Mouse (Mus musculus) heart, embryonic 16.5 days (tissue): ENCODE results near the gene Mab21l1. TPM values are rescaled to one million over a fixed set of nuclear protein-coding genes. Genes with fewer than 3 reads are reported as not detected.

Experiments used
- ATAC-seq: fragments of 200-750 bp; cut with Nextera tagmentation; replicated peaks from 2 replicates; pipeline ENCODE4 v1.8.0; 2017; ENCODE audit warnings: moderate number of reproducible peaks; ENCODE audit not compliant: insufficient read depth, low FRiP score; ENCODE audit errors: extremely low read depth
- H3K27ac ChIP-seq: fragments of 300-500 bp; sonication (generic); 2 replicates; pipeline ENCODE4 v1.5.1; 2014; ENCODE audit warnings: mild to moderate bottlenecking, low read length, control low read depth, moderate library complexity
- H3K27me3 ChIP-seq: fragments of 300-500 bp; sonication (generic); 2 replicates; pipeline ENCODE4 v1.6.1; 2014; ENCODE audit warnings: low read length, mixed read lengths; ENCODE audit not compliant: control insufficient read depth, insufficient read depth
- H3K36me3 ChIP-seq: fragments of 300-500 bp; sonication (generic); 2 replicates; pipeline ENCODE4 v1.6.1; 2014; ENCODE audit not compliant: control insufficient read depth, insufficient read depth
- H3K4me1 ChIP-seq: fragments of 300-500 bp; sonication (generic); 2 replicates; pipeline ENCODE4 v1.6.1; 2014; ENCODE audit warnings: low read length, mixed read lengths; ENCODE audit not compliant: control insufficient read depth, insufficient read depth
- H3K4me2 ChIP-seq: fragments of 300-500 bp; sonication (generic); 2 replicates; pipeline ENCODE4 v1.6.1; 2014; ENCODE audit warnings: low read depth, mild to moderate bottlenecking, control low read depth, low read length
- H3K4me3 ChIP-seq: fragments of 300-500 bp; sonication (generic); 2 replicates; pipeline ENCODE4 v1.5.1; 2014; ENCODE audit warnings: mild to moderate bottlenecking, control low read depth, low read length
- H3K9ac ChIP-seq: fragments of 300-500 bp; sonication (generic); 2 replicates; pipeline ENCODE4 v1.6.1; 2014; ENCODE audit warnings: low read length, control low read depth
- H3K9me3 ChIP-seq: fragments of 300-500 bp; sonication (generic); replicated peaks from 2 replicates; pipeline ENCODE4 v1.6.1; 2016; ENCODE audit warnings: low read length; ENCODE audit not compliant: control insufficient read depth
- WGBS: fragments of 180-500 bp; shearing (Covaris S2); extraction: QIAGEN DNeasy Blood & Tissue Kit; methylation state at CpG from one replicate; pipeline ENCODE4 v1.1.7; 2014; 5-methylcytosine and 5-hydroxymethylcytosine counted together
- polyA plus RNA-seq: library from polyadenylated mRNA; unstranded; fragments of >200 nt; fragmentation: Nextera tagmentation; extraction: Ambion mirVana; gene quantifications from 2 replicates; pipeline ENCODE4 v1.2.1, GENCODE M21; 2015

The Mab21l1 gene
- 0.46 and 0.67 TPM in 2 replicates for polyA plus RNA-seq

GRCm38 (mm10) chr3:55782056-55782687, at the start of gene Mab21l1:
Gene Mab21l1 (plus strand): TSS chr3:55782510.
- Histone ChIP-seq H3K4me1 (peaks cover 5% of the 10 kb centered on the region), H3K4me3 (peak within 1 kb of the TSS; percentile 49), H3K9ac (0 out of 2 replicates have a peak within 1 kb of the TSS, but pooled peaks have one; percentile 9), H3K27ac (no peak within 1 kb of the TSS), H3K9me3 (no peaks in the 10 kb centered on the region), H3K4me2 (peak within 1 kb of the TSS; percentile 63), H3K27me3 (peaks cover 52% of the 10 kb centered on the region), H3K36me3 (no peaks in the 10 kb centered on the region)
- WGBS = 19% methylated on average over 16 of the region's 16 CpGs
- no peak for ATAC-seq

DNA sequence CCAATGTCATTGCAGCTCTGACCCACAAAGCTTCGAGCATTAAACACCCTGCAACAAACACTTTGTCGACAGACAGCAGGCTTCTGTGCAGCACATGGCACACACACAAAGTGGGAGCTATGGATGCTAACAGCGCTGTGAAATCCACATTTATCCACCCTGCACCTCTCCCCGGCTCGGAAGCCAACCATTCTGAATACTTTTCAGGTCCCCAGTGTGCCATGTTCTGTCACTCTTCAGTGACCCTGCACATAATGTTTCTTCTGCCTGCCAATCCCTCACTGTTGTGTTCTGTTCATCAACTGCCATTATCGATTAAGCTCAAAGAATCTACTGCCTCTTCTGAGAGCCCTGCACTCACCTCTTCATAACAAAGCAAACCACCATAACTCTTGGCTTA, 48.6 kb upstream of the Mab21l1 start:
- no peaks in the 10 kb centered on the region for H3K36me3 ChIP-seq
- no peak for ATAC-seq
- WGBS = 76% methylated on average over 6 of the region's 6 CpGs
- no peaks in the 10 kb centered on the region for H3K4me1 ChIP-seq
- H3K4me3 ChIP-seq = no peak overlapping the region
- no peak overlapping the region for H3K27ac ChIP-seq
- H3K9me3 ChIP-seq = no peaks in the 10 kb centered on the region
- no peak overlapping the region for H3K9ac ChIP-seq
- H3K4me2 ChIP-seq = no peak overlapping the region
- no peaks in the 10 kb centered on the region for H3K27me3 ChIP-seq

GRCm38 (mm10) chr3:55741428-55741827, 40.9 kb upstream of the Mab21l1 start:
- 73% methylated on average over 6 of the region's 6 CpGs for WGBS
- no peak for ATAC-seq
- H3K9ac ChIP-seq = no peak overlapping the region

DNA sequence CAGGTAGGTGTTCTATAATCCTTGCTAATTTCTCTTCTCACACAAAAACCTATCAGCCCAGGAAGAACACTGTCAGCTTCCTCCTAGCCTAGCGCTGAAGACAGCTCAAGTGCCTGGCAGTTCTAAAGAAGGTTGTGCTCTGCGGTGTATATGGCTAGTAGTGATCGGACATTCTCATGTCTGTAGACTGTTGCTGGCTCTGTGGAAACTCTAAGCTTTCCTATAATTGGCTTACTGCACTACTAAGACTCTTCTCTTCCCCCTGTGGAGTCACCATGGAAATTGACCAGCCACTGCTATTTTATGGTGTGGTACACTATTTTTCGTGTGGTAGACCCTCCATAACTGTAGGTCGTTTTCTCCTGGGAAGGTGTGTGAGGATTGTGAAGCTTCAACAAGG, 40.1 kb upstream of the Mab21l1 start:
- H3K4me2 ChIP-seq = no peak overlapping the region
- WGBS = 72% methylated on average over 5 of the region's 5 CpGs
- no peak overlapping the region for H3K9ac ChIP-seq
- H3K36me3 ChIP-seq = no peaks in the 10 kb centered on the region
- H3K27me3 ChIP-seq = no peaks in the 10 kb centered on the region
- H3K27ac ChIP-seq = no peak overlapping the region
- H3K4me1 ChIP-seq = no peaks in the 10 kb centered on the region
- H3K9me3 ChIP-seq = no peaks in the 10 kb centered on the region
- H3K4me3 ChIP-seq = no peak overlapping the region
- no peak for ATAC-seq

More at GRCm38 (mm10) chr3:55741428-55741827, 40.9 kb upstream of the Mab21l1 start:
- H3K9me3 ChIP-seq = no peaks in the 10 kb centered on the region
- H3K27ac ChIP-seq = no peak overlapping the region
- H3K4me1 ChIP-seq = no peaks in the 10 kb centered on the region
- H3K36me3 ChIP-seq = no peaks in the 10 kb centered on the region
- no peak overlapping the region for H3K4me2 ChIP-seq
- H3K27me3 ChIP-seq = no peaks in the 10 kb centered on the region
- H3K4me3 ChIP-seq = no peak overlapping the region

DNA sequence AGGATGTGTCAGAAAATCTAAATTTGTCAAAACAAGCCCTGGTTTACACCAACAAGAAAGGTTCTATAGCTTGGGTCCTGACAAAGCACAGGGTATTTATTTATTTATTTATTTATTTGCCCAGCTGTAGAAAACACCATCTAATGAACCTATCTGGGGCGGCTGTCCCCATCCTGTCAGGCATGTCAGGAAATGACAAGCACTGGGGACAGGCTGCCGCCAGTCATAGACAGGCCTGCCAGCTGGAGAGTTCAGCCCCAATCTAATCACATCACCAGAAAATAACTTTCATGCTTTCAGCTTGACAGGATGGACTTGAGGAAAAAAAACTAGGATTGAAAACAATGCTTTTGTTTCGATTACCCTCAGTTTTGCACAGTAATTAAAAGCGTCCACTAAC, 39.7 kb upstream of the Mab21l1 start:
- H3K4me2 ChIP-seq = no peak overlapping the region
- H3K27ac ChIP-seq = no peak overlapping the region
- no peak overlapping the region for H3K4me3 ChIP-seq
- H3K4me1 ChIP-seq = no peaks in the 10 kb centered on the region
- H3K36me3 ChIP-seq = no peaks in the 10 kb centered on the region
- no peaks in the 10 kb centered on the region for H3K9me3 ChIP-seq
- H3K27me3 ChIP-seq = no peaks in the 10 kb centered on the region
- WGBS = 56% methylated on average over 4 of the region's 4 CpGs
- no peak overlapping the region for H3K9ac ChIP-seq
- ATAC-seq = no peak

GRCm38 (mm10) chr3:55743885-55744284, 38.4 kb upstream of the Mab21l1 start:
- 72% methylated on average over 5 of the region's 5 CpGs for WGBS
- no peaks in the 10 kb centered on the region for H3K36me3 ChIP-seq
- H3K4me2 ChIP-seq = no peak overlapping the region
- no peaks in the 10 kb centered on the region for H3K4me1 ChIP-seq
- no peak overlapping the region for H3K27ac ChIP-seq
- H3K27me3 ChIP-seq = no peaks in the 10 kb centered on the region
- ATAC-seq = no peak
- H3K4me3 ChIP-seq = no peak overlapping the region
- H3K9me3 ChIP-seq = no peaks in the 10 kb centered on the region
- no peak overlapping the region for H3K9ac ChIP-seq

DNA sequence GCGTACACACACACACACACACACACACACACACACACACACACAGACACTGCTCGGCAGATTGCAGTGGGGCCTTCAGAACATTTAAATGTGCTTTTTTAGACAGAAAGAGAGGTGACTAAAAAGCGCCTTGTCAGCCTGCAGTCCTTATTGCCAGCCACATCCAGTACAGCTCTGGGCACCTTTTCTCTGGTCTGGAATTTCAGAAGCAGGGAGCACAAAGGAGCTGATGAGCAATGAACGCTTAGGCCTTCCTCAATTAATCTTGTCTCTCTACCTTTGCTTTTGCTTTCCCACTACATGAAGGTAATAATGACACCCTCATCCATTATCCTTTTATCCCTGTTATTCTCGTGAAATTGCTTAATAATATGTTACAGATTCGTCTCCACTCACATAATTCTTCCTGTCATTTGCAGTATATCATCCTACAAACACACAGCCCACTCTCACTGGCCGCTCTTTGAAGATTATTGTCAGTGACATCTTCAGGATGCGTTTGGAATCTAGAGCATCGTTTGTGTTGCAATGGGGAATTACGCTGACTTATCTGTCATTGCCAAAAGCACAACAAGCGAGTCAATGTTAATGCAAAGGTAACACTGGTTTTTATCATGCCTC, 31.8 kb upstream of the Mab21l1 start:
- Histone ChIP-seq H3K4me1 (peaks cover 6% of the 10 kb centered on the region), H3K36me3 (no peaks in the 10 kb centered on the region), H3K4me3 (no peak overlapping the region), H3K9ac (no peak overlapping the region), H3K27ac (no peak overlapping the region), H3K9me3 (no peaks in the 10 kb centered on the region), H3K4me2 (no peak overlapping the region), H3K27me3 (no peaks in the 10 kb centered on the region)
- ATAC-seq = no peak
- 76% methylated on average over 11 of the region's 11 CpGs for WGBS

- Histone ChIP-seq H3K27me3 (no peaks in the 10 kb centered on the region), H3K27ac (no peak overlapping the region), H3K9ac (no peak overlapping the region), H3K4me1 (peaks cover 13% of the 10 kb centered on the region), H3K9me3 (no peaks in the 10 kb centered on the region), H3K4me3 (no peak overlapping the region), H3K36me3 (no peaks in the 10 kb centered on the region), H3K4me2 (no peak overlapping the region)
- WGBS = 83% methylated on average over 5 of the region's 5 CpGs
- no peak for ATAC-seq
These were observed 30.9 kb upstream of the Mab21l1 start for GRCm38 (mm10) chr3:55751363-55751762.

- no peaks in the 10 kb centered on the region for H3K27me3 ChIP-seq
- H3K4me2 ChIP-seq = no peak overlapping the region
- WGBS = 70% methylated on average over 4 of the region's 4 CpGs
- no peak for ATAC-seq
- H3K4me3 ChIP-seq = no peak overlapping the region
- no peak overlapping the region for H3K27ac ChIP-seq
- no peak overlapping the region for H3K9ac ChIP-seq
- H3K36me3 ChIP-seq = no peaks in the 10 kb centered on the region
- peaks cover 17% of the 10 kb centered on the region for H3K4me1 ChIP-seq
- no peaks in the 10 kb centered on the region for H3K9me3 ChIP-seq
These were observed 29.8 kb upstream of the Mab21l1 start for GRCm38 (mm10) chr3:55752558-55752957.
